Mouse (Mus musculus): Measurements from ENCODE around the gene Rpl19.

DNA sequence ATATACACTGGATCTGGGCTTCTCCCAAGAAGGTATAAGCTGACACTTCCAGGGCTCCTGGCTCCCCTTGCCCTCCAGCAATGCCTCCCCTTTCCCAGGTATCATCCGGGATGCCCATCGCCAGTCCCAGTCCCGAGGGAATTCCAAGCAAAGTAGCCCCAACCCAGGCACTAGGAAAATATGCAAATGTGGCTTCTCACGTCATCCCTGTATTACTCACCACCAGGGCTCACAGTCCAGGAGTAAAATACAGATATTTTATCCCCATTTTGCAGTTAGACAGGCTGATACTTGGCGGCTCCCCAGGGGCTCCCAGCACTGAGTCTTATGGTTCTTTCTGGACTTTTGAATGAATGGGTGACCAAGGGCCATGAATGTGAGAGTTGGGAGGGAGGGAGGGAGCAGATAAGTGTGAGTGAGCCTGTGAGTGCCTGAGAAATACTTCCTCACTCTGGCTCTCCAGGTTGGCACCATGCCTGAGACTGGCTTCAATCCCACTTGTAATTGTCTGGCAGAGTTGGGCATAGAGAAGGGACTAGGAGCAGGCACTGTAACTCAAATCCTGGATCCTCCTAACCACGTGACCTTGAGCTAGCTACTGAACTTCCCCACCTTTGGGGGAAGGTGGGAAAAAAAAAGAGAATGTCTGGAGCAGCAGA lies 35.5 kb downstream of the Rpl19 start:
- TF ChIP-seq CTCF (IDR thresholded peaks at IDR 0.05; ENCODE audit: extremely low read depth, insufficient read depth, low read length) (no peak), POLR2A (IDR thresholded peaks at IDR 0.05; ENCODE audit: extremely low read depth, insufficient read depth, low read length) (no peak)
